Mouse (Mus musculus): ENCODE results near the gene Ubfd1. TPM values are rescaled to one million over a fixed set of nuclear protein-coding genes. Genes with fewer than 3 reads are reported as not detected.

Ubfd1 gene
- 20.5 and 27.9 TPM in 2 replicates for polyA plus RNA-seq (2012; rRNA removed; ENCODE audit: low replicate concordance)

DNA sequence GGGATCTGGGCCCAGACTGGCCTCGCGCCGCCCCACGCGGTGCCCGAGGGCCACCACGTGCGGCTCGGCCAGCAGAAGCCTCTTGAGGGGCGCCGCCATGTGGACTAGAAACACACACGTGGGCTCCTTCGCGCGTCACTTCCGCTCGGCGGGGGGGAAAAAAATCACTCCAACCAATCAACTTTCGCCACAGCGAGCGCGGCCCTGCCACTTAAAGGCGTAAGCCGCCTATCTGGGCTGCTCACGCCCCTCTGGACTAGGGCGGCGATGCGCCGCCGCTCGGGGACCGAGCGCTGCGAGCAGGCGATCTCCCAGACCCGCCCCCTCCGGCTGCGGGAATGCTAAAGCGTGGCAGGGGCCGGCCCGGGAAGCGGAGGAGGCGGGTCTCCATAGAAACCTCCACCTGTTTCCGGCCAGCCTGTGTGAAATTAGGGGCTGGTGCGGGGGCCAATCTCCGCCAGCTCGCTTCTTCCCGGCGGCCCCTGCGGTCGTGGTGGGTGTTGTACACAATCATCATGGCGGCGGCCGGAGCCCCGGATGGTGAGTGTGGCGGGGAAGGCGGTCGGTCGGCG, at the start of gene Ubfd1, which contains the start of gene Ears2:
Gene Ubfd1, plus strand, starts transcription at position 231 of the 572 bp plus-strand sequence.
Gene Ears2, minus strand, starts transcription at position 319 of the 572 bp plus-strand sequence.

DNA sequence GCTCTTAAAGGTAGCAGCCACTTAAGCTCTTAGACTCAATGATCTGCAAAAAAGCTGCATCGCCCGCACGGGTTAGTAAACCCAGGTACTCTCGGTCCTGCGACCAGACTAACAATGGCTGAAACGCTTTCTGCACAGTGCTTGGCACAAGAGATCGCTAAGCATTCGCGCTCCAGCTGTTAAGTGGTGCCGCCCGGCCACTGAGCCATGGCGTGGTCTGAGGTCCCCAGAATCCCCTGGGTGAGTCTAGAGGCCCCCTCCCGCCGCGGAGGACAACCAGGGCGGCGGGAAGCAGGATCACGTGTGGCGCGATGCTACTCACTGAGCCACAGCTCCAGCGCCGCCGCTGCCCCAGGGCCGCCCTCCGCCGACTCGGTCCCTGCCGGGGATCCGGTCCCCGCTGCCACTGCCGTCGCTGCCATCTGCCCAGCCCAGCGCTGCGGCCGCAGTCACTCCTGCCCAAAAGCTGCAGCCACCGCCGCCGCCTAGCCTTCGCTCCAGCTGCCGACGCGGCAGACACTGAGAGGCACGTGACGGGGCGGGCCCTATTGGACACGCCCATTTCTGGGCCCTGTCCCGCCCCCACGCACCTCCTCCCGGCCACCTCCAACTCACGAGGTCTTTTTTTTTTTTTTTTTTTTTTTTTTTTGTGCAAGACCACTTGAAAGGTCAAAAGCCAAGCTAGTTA, 46.2 kb upstream of the Ubfd1 start, which contains the start of gene Gga2:
Gene Gga2, minus strand, starts transcription at position 556 of the 688 bp plus-strand sequence.

DNA sequence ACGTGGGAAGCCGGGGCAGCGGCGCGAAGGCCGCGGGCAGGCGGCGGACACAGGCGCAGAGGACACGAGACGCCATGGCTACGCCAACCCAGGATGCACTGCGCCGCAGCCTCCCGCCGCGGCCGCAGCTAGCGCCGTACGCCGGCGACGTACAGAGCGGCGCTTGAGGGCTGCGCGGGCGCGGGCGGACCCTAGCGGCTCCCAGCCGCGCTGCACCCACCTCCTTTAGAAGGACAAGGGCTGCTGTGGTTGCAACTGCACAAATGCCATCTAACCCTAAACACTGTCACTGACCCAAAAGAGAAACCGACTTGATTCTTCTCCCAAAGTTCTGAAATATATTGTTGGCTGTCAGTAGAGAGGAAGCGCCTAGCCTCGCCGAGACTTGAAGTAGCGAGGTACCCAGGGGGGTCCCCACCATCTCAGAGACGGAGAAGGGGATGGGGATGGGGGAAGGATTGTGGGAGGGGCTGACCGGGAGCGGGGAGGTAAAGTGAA, 34.8 kb downstream of the Ubfd1 start, which contains the start of gene Ndufab1:
Gene Ndufab1, minus strand, starts transcription at position 140 of the 498 bp plus-strand sequence.

Other genes with a start within 250 kb of the Ubfd1 start
- gene Scnn1b, start 202.1 kb upstream of the Ubfd1 start, polyA plus RNA-seq (2012; rRNA removed; ENCODE audit: low replicate concordance) = 8.2 and 9.6 TPM in 2 replicates
- 23.0 and 24.2 TPM in 2 replicates for gene Cog7, start 85.5 kb upstream of the Ubfd1 start, polyA plus RNA-seq (2012; rRNA removed; ENCODE audit: low replicate concordance)
- 48.7 and 97.6 TPM in 2 replicates for gene Gga2, start 46.0 kb upstream of the Ubfd1 start, polyA plus RNA-seq (2012; rRNA removed; ENCODE audit: low replicate concordance)
- gene Ears2, start 88 bp downstream of the Ubfd1 start, polyA plus RNA-seq (2012; rRNA removed; ENCODE audit: low replicate concordance) = 11.2 and 15.3 TPM in 2 replicates
- 484 and 1,266 TPM in 2 replicates for gene Ndufab1, start 34.7 kb downstream of the Ubfd1 start, polyA plus RNA-seq (2012; rRNA removed; ENCODE audit: low replicate concordance)
- 1.1 and 1.6 TPM in 2 replicates for gene Palb2, start 65.8 kb downstream of the Ubfd1 start, polyA plus RNA-seq (2012; rRNA removed; ENCODE audit: low replicate concordance)
- gene Dctn5, start 65.9 kb downstream of the Ubfd1 start, polyA plus RNA-seq (2012; rRNA removed; ENCODE audit: low replicate concordance) = 56.3 and 116 TPM in 2 replicates
- 2.5 and 5.9 TPM in 2 replicates for gene Plk1, start 92.3 kb downstream of the Ubfd1 start, polyA plus RNA-seq (2012; rRNA removed; ENCODE audit: low replicate concordance)
- 0.04 and 0.10 TPM in 2 replicates for gene Ern2, start 119.0 kb downstream of the Ubfd1 start, polyA plus RNA-seq (2012; rRNA removed; ENCODE audit: low replicate concordance)
- gene Chp2, start 152.3 kb downstream of the Ubfd1 start, polyA plus RNA-seq (2012; rRNA removed; ENCODE audit: low replicate concordance) = 19.0 and 21.9 TPM in 2 replicates
- gene Prkcb, start 221.6 kb downstream of the Ubfd1 start, polyA plus RNA-seq (2012; rRNA removed; ENCODE audit: low replicate concordance) = 39.4 and 46.7 TPM in 2 replicates

Measured in mammary gland, adult 2 months (tissue).